Mouse (Mus musculus): ENCODE results near the gene Iyd. TPM values are rescaled to one million over a fixed set of nuclear protein-coding genes. Genes with fewer than 3 reads are reported as not detected.
"Not testable (repeated sequence)": the region's sequence is repeated elsewhere in the genome, so short reads cannot be mapped to it uniquely, and the experiment has no call there.

The Iyd gene
- polyA plus RNA-seq (2016; fragmentation: Nextera tagmentation; extraction: Ambion mirVana) = not detected in 2 replicates

DNA sequence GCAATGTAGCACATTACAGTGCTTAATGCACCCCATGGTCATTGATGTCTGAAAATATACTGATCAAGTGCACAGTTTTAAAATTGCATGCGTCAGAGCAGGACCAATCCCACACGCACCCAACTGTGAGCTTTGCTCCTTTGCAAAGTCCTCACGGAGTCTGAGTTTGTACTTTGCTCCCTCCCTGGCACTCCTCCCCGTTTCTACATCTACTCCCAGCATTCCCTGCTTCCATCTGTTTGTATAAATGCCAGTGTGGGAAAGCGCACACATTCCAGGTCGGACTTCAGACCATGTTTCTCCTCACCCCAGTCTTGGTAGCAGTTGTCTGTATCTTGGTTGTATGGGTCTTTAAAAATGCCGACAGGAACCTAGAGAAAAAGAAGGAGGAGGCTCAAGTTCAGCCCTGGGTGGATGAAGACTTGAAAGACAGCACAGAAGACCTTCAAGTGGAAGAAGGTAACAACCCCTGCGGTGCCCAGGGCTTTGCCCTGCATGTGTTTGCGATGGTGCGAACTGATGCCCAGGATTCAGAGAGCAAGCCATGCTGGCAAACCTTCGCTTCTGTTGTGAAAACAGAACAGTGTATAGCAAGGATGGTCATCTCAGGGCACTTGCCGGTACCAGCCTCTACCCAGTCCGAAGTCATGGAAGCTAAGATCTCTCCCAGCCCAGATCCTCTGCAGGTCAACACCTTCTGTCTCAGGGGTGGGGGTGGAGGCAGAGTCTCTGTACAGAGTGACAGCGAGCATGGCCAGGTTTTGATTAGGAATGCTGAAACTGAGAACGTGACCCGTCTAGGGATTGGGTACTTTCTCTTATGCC, at the start of gene Iyd:
Gene Iyd, plus strand, starts transcription at position 238 of the 825 bp plus-strand sequence.
- H3K9me3 ChIP-seq (replicated peaks) = no peaks in the 10 kb centered on the region
- no peak for DNase-seq (ENCODE audit: low spot score)
- 83% methylated on average over 16 of the region's 16 CpGs for WGBS

GRCm38 (mm10) chr10:3496791-3497190, 43.2 kb upstream of the Iyd start:
- whole genome bisulfite sequencing = 90% methylated on average over 2 of the region's 2 CpGs
- no peak overlapping the region for H3K27ac ChIP-seq
- H3K4me1 ChIP-seq = no peaks in the 10 kb centered on the region
- H3K27me3 ChIP-seq (ENCODE audit: low read depth, poor library complexity, severe bottlenecking) = no peaks in the 10 kb centered on the region
- no peaks in the 10 kb centered on the region for H3K36me3 ChIP-seq
- H3K4me3 ChIP-seq = no peak overlapping the region
- no peak for DNase-seq (ENCODE audit: low spot score)
- H3K9me3 ChIP-seq (replicated peaks) = no peaks in the 10 kb centered on the region; the same call in 1 of the 2 replicates

More for the DNA sequence above, at the start of gene Iyd:
- Histone ChIP-seq H3K4me1 (no peaks in the 10 kb centered on the region), H3K27ac (no peak within 1 kb of the TSS), H3K36me3 (no peaks in the 10 kb centered on the region), H3K27me3 (ENCODE audit: low read depth, poor library complexity, severe bottlenecking) (no peaks in the 10 kb centered on the region), H3K4me3 (no peak within 1 kb of the TSS)

- not testable (repeated sequence) for H3K9me3 ChIP-seq (replicated peaks); H3K27ac ChIP-seq; H3K27me3 ChIP-seq (ENCODE audit: low read depth, poor library complexity, severe bottlenecking); H3K4me3 ChIP-seq; H3K36me3 ChIP-seq; DNase-seq (ENCODE audit: low spot score); H3K4me1 ChIP-seq
- 90% methylated on average over 6 of the region's 6 CpGs for WGBS
Measured at GRCm38 (mm10) chr10:3500846-3501245, 39.2 kb upstream of the Iyd start.

DNA sequence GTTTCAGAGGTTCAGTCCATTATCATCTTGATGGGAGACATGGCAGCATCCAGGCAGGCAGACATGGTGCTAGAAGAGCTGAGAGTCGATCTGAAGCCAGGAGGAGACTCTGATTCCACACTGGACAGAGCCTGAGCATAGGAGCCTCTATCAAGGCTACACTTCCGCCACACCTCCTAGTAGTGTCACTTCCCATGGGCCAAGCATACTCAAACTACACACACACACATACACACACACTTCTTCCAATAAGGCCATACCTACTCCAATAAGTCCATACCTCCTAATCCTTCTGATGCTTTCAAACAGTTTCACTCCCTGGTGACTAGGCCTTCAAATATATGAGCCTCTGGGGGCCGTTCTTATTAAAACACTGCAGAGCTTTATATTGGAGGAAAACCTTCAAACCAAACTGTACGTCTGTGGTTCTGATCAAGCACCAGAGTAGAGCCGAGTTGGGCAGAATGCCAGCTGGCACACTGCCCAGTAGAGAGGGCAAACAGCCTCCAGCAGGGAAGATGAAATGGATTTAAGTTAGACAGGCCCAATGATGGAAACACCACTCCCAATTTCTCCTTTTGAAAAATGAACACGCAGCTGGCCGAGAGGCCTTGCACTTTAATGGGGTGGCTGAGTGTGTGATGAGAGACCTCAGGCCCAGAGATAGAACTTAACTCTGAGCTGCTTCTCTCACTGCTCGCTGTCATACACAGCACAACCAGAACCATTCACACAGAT, 32.4 kb upstream of the Iyd start:
- H3K4me1 ChIP-seq = peaks cover 10% of the 10 kb centered on the region
- no peaks in the 10 kb centered on the region for H3K27me3 ChIP-seq (ENCODE audit: low read depth, poor library complexity, severe bottlenecking)
- WGBS = 91% methylated on average over 8 of the region's 8 CpGs
- no peak overlapping the region for H3K4me3 ChIP-seq
- no peaks in the 10 kb centered on the region for H3K36me3 ChIP-seq
- H3K9me3 ChIP-seq (replicated peaks) = no peaks in the 10 kb centered on the region
- no peak for DNase-seq (ENCODE audit: low spot score)
- H3K27ac ChIP-seq = no peak overlapping the region

GRCm38 (mm10) chr10:3508222-3508588, 31.8 kb upstream of the Iyd start:
- Histone ChIP-seq H3K36me3 (no peaks in the 10 kb centered on the region), H3K27ac (no peak overlapping the region)

DNA sequence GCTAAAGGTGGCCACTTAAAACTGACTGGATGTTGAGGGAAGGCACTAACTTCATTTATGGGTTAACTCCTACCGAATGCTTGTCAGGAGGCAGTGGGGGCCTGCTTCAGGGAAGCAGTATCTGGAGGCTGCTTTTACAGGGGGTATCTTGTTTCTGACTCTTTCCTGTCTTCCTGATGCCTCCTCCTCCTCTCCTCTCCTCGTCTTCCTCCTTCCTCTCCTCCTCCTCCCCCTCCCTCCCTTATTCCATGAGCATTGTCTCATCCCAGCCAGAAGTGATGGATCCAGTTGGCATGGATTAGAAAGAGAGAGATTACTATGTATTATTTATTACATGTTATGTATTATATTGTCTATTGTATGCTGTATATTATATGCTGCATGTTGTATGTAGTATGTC, 31.3 kb upstream of the Iyd start:
- no peak overlapping the region for H3K27ac ChIP-seq
- no peaks in the 10 kb centered on the region for H3K36me3 ChIP-seq
- H3K4me1 ChIP-seq = peaks cover 10% of the 10 kb centered on the region
- 61% methylated on average over 2 of the region's 2 CpGs for WGBS
- no peaks in the 10 kb centered on the region for H3K27me3 ChIP-seq (ENCODE audit: low read depth, poor library complexity, severe bottlenecking)
- DNase-seq (ENCODE audit: low spot score) = no peak
- no peak overlapping the region for H3K4me3 ChIP-seq
- no peaks in the 10 kb centered on the region for H3K9me3 ChIP-seq (replicated peaks)

More at GRCm38 (mm10) chr10:3508222-3508588, 31.8 kb upstream of the Iyd start:
- Histone ChIP-seq H3K27me3 (ENCODE audit: low read depth, poor library complexity, severe bottlenecking) (no peaks in the 10 kb centered on the region), H3K4me1 (peaks cover 10% of the 10 kb centered on the region), H3K4me3 (no peak overlapping the region), H3K9me3 (replicated peaks) (no peaks in the 10 kb centered on the region)
- WGBS = 85% methylated on average over 2 of the region's 2 CpGs
- no peak for DNase-seq (ENCODE audit: low spot score)

GRCm38 (mm10) chr10:3509663-3510277, 30.3 kb upstream of the Iyd start:
- no peak for DNase-seq (ENCODE audit: low spot score)
- Histone ChIP-seq H3K4me3 (no peak overlapping the region), H3K9me3 (replicated peaks) (no peaks in the 10 kb centered on the region), H3K4me1 (peaks cover 10% of the 10 kb centered on the region), H3K27me3 (ENCODE audit: low read depth, poor library complexity, severe bottlenecking) (no peaks in the 10 kb centered on the region), H3K27ac (no peak overlapping the region), H3K36me3 (no peaks in the 10 kb centered on the region)
- 78% methylated on average over 7 of the region's 7 CpGs for WGBS

DNA sequence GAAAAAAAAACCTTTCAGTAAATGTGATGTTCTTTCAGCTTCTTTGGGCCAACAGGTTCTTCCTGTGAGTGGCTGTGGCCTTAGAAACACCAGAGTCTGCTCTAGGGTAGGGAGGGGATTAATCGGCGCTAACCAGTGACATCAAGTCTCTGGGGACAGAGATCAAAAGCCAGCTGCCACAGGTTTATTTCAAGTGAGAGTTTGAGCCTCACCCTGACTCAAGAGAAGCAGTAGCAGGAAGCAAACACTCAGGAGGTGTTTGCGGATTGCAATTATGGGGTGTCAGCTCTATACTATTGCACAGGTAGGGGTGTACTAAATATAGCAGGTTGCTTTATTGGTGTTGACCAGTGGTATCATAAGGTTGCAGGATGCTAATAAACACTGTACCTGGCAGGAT, 29.6 kb upstream of the Iyd start:
- H3K27me3 ChIP-seq (ENCODE audit: low read depth, poor library complexity, severe bottlenecking) = no peaks in the 10 kb centered on the region
- H3K4me3 ChIP-seq = no peak overlapping the region
- H3K9me3 ChIP-seq (replicated peaks) = no peaks in the 10 kb centered on the region
- H3K4me1 ChIP-seq = peaks cover 10% of the 10 kb centered on the region
- DNase-seq (ENCODE audit: low spot score) = no peak
- WGBS = 60% methylated on average over 3 of the region's 3 CpGs
- H3K27ac ChIP-seq = no peak overlapping the region
- no peaks in the 10 kb centered on the region for H3K36me3 ChIP-seq

DNA sequence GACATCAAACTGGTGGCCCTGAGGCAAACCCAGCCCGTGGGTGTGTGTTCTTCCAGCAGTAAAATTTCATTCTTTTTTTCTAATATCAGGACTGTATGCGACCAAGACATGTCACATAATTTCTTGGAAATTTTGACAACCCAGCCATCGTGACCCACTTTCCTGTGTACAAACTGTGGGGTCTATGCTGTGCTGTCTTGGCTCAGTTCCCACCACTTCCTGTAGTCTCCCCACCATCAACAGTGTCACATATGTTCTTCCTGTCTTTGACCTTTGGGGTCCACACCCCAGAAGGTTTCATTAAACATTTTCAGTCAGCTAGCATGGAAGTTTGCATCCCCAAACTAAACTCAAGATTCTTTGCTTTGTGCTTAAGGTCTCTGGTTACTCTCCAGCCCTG, 28.6 kb upstream of the Iyd start:
- 65% methylated on average over 3 of the region's 3 CpGs for WGBS

DNA sequence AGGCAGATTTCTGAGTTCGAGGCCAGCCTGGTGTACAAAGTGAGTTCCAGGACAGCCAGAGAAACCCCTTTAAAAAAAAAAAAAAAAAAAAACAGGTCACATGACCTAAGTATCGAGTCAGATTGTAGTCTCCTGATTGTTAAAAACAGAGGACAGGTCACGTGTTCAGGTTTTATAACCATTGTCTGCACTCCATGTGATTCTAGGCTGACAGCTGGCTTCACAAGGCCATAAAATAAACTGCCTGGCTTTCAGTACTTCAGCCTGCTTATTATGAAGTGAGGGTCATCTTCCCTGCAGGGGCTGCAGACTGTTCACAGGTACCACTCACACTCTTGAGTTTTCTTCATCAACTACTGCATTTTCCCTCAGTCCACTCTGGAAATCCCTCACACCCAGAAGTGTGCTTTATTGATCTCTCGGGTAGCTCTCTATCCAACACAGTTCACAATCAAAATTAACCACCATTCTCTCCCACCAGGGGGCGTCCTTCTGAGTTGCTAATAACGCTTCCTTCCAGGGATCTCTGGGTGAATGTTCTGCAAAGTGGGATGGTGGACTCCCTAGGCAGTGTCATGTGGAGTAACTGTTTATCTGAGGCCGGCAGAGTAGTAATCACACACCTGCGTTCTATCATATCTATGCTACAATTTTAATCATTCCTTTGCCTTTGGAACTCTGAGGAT, 27.3 kb upstream of the Iyd start:
- H3K36me3 ChIP-seq = no peaks in the 10 kb centered on the region
- WGBS = 77% methylated on average over 8 of the region's 8 CpGs
- H3K27ac ChIP-seq = no peak overlapping the region
- H3K4me3 ChIP-seq = no peak overlapping the region
- no peaks in the 10 kb centered on the region for H3K9me3 ChIP-seq (replicated peaks)
- DNase-seq (ENCODE audit: low spot score) = no peak
- peaks cover 10% of the 10 kb centered on the region for H3K4me1 ChIP-seq
- no peaks in the 10 kb centered on the region for H3K27me3 ChIP-seq (ENCODE audit: low read depth, poor library complexity, severe bottlenecking)

More for the DNA sequence above, 28.6 kb upstream of the Iyd start:
- Histone ChIP-seq H3K27ac (no peak overlapping the region), H3K27me3 (ENCODE audit: low read depth, poor library complexity, severe bottlenecking) (no peaks in the 10 kb centered on the region), H3K4me1 (peaks cover 10% of the 10 kb centered on the region), H3K36me3 (no peaks in the 10 kb centered on the region), H3K4me3 (no peak overlapping the region), H3K9me3 (replicated peaks) (no peaks in the 10 kb centered on the region)
- no peak for DNase-seq (ENCODE audit: low spot score)

- WGBS = 76% methylated on average over 6 of the region's 6 CpGs
- H3K4me3 ChIP-seq = no peak overlapping the region
- peaks cover 10% of the 10 kb centered on the region for H3K4me1 ChIP-seq
- no peaks in the 10 kb centered on the region for H3K36me3 ChIP-seq
- H3K27ac ChIP-seq = no peak overlapping the region
- H3K27me3 ChIP-seq (ENCODE audit: low read depth, poor library complexity, severe bottlenecking) = no peaks in the 10 kb centered on the region
- DNase-seq (ENCODE audit: low spot score) = no peak
- no peaks in the 10 kb centered on the region for H3K9me3 ChIP-seq (replicated peaks)
Measured at GRCm38 (mm10) chr10:3513947-3514346, 26.1 kb upstream of the Iyd start.

DNA sequence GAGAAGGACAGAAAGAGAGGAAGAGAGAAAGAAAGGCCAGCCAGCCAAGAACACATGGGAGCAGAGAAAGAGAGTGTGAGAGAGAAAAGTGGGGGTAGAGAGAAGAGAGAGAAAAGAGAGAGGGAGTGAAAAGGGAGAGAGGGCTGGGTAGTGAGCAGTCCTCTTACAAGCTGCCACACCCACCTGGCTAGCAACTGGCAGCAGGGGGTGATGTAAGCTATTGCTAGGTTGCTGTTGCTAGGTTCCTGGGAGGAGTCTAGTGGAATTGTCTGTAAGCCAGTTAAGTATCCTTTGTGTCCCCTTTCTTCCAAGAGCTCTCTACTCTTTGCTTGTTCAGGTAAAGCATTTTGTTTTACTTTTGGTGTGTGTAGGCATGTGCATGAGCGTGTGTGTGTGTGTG, 25.4 kb upstream of the Iyd start:
- Histone ChIP-seq H3K27me3 (ENCODE audit: low read depth, poor library complexity, severe bottlenecking) (no peaks in the 10 kb centered on the region), H3K27ac (no peak overlapping the region), H3K36me3 (no peaks in the 10 kb centered on the region), H3K4me3 (no peak overlapping the region), H3K9me3 (replicated peaks) (no peaks in the 10 kb centered on the region), H3K4me1 (peaks cover 10% of the 10 kb centered on the region)
- no peak for DNase-seq (ENCODE audit: low spot score)
- 90% methylated on average over 1 of the region's 1 CpGs for WGBS

Measured in limb, embryonic 10.5 days (tissue).